Mouse (Mus musculus) liver, adult 2 months (tissue): ENCODE results near the gene Fyb2.

Experiments
- CTCF ChIP-seq: fragments of 200-500 bp; IDR thresholded peaks from 2 replicates; pipeline ENCODE4 v1.5.1; 2011; ENCODE audit warnings: low read depth, low read length, control low read depth
- POLR2A ChIP-seq: fragments of 200-500 bp; IDR thresholded peaks from 2 replicates; pipeline ENCODE4 v1.6.1; 2011; ENCODE audit warnings: low read length, control low read depth; ENCODE audit not compliant: insufficient read depth; ENCODE audit errors: extremely low read depth

DNA sequence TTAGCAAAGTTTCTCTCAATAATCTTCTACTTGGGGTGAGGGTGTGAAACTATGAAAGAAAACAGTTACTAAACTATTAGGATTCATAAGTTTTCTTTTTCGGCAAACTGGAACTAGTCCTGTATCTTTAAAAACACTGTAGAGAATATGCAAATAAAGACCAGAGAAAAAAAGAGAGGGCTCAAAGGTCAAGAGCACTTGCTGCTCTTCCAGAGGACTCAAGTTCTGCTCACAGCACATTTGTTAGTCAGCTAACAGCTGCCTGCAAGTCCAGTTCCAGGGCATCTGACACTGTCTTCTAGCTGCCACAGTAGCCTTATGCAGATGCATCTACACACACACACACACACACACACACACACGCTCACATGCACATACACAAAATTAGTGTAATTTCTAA, 59.4 kb downstream of the Fyb2 start:
- TF ChIP-seq CTCF = no peak
- TF ChIP-seq POLR2A = no peak
